Comparison of ENCODE assay signal across 9 mouse cellular contexts in the genomic region with DNA sequence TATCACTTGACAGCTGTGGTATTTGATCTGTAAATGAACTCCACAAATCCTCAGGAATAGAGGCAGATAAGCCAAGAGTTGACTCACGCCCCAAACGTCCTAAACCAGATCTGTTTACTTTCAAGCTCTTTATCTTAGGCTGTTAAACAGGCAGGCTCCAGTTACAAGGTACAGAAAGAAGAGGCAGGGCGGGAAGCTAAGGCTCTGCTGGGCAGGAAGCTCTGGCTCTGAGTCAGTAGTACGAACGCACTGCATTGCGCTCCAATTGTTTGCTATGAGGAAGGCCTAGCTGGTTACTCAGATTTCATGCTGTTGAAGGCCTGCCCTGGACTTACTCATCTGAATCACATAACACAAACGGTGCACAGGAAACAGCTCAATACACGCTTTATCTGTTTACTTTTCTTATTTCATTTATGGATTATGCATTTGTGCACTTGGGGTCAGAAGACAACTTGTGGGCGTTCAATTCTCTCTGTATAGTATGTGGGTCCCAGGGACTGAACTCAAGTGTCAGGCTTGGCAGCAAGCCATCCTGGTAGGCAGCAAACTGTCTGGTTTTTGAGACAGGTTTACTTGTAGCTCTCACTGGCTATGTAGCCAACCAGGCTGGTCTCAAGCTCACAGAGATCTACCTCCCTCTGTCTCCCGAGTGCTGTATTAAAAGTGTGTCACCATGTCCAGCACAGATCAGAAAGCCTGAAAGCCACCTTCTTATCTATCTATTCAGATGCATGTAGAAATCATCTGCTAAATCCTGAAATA. TPM values are rescaled to one million over a fixed set of nuclear protein-coding genes. Genes with fewer than 3 reads are reported as not detected.
DNase-seq lines count a peak whose midpoint lies in the region; ATAC-seq lines count a peak whose summit lies in the region.
"Had no signal": no experiment of that assay in that cellular context is flagged by ENCODE, and none has a peak within 500 bp of the region (broad histone marks: within the 10 kb centered on the region; RNA-seq: fewer than 3 reads in every experiment).

No protein-coding gene starts in this region.

- 5% methylated on average over 10 of the region's 10 CpGs for WGBS in heart, embryonic 12.5 days
- 31% methylated on average over 10 of the region's 10 CpGs for WGBS in liver, embryonic 16.5 days (ENCODE audit: insufficient replicate concordance)
- WGBS in midbrain, embryonic 15.5 days: 75% methylated on average over 10 of the region's 10 CpGs
- WGBS in forebrain, embryonic 12.5 days: 75% methylated on average over 10 of the region's 10 CpGs

- DNase-seq in 3134 (ENCODE audit: extremely low read depth, insufficient read length, low spot score) (peak; percentile 60), NIH3T3 (ENCODE audit: low read depth) (peak; percentile 88)
- DNase-seq in cerebellum, postnatal 4 days (ENCODE audit: low spot score in 2 of 2): no peak
- DNase-seq in left cerebral cortex, postnatal 10 days (ENCODE audit: extremely low spot score in 1 of 2, low spot score in 2 of 2): no peak

- peak; percentile 76 for ATAC-seq in heart, embryonic 12.5 days (ENCODE audit: insufficient number of reproducible peaks, low FRiP score)
- ATAC-seq in liver, embryonic 16.5 days (ENCODE audit: low read depth): peak; percentile 75
- no peak for ATAC-seq in midbrain, embryonic 15.5 days (replicated peaks)
- no peak for ATAC-seq in forebrain, embryonic 12.5 days (ENCODE audit: low FRiP score)

- H3K9ac ChIP-seq in heart, embryonic 12.5 days: peak overlapping the region; percentile 41
- H3K9ac ChIP-seq in liver, embryonic 16.5 days (ENCODE audit: low read depth, low read length): no peak overlapping the region
- H3K9ac ChIP-seq in midbrain, embryonic 15.5 days: no peak overlapping the region
- H3K9ac ChIP-seq in forebrain, embryonic 12.5 days: no peak overlapping the region

- peak overlapping the region; percentile 98 for H3K27ac ChIP-seq in heart, embryonic 12.5 days (ENCODE audit: poor library complexity, severe bottlenecking)
- H3K27ac ChIP-seq in liver, embryonic 16.5 days (ENCODE audit: low read length): peak overlapping the region; percentile 1
- H3K27ac ChIP-seq in midbrain, embryonic 15.5 days: no peak overlapping the region
- H3K27ac ChIP-seq in forebrain, embryonic 12.5 days: no peak overlapping the region

- no peak overlapping the region for H3K4me3 ChIP-seq in heart, embryonic 12.5 days
- H3K4me3 ChIP-seq in liver, embryonic 16.5 days (ENCODE audit: low read depth, low read length): no peak overlapping the region
- H3K4me3 ChIP-seq in midbrain, embryonic 15.5 days: no peak overlapping the region
- no peak overlapping the region for H3K4me3 ChIP-seq in forebrain, embryonic 12.5 days (replicated peaks)

- peaks cover 11% of the 10 kb centered on the region for H3K36me3 ChIP-seq in heart, embryonic 12.5 days
- H3K36me3 ChIP-seq in liver, embryonic 16.5 days (ENCODE audit: control insufficient read depth, insufficient read depth): peaks cover 4% of the 10 kb centered on the region
- H3K36me3 ChIP-seq in midbrain, embryonic 15.5 days (replicated peaks): peaks cover 10% of the 10 kb centered on the region; the same call in 1 of the 2 replicates
- peaks cover 38% of the 10 kb centered on the region for H3K36me3 ChIP-seq in forebrain, embryonic 12.5 days (replicated peaks)

- H3K4me2 ChIP-seq in heart, embryonic 12.5 days: peak overlapping the region; percentile 20; the same call in 1 of the 2 replicates
- no peak overlapping the region for H3K4me2 ChIP-seq in liver, embryonic 16.5 days (ENCODE audit: low read depth, low read length)
- no peak overlapping the region for H3K4me2 ChIP-seq in midbrain, embryonic 15.5 days
- no peak overlapping the region for H3K4me2 ChIP-seq in forebrain, embryonic 12.5 days

- no peaks in the 10 kb centered on the region for H3K9me3 ChIP-seq in heart, embryonic 12.5 days (replicated peaks)
- H3K9me3 ChIP-seq in liver, embryonic 16.5 days (replicated peaks; ENCODE audit: control insufficient read depth, low read length): no peaks in the 10 kb centered on the region
- H3K9me3 ChIP-seq in midbrain, embryonic 15.5 days: no peaks in the 10 kb centered on the region
- H3K9me3 ChIP-seq in forebrain, embryonic 12.5 days: no peaks in the 10 kb centered on the region

- no peaks in the 10 kb centered on the region for H3K27me3 ChIP-seq in heart, embryonic 12.5 days (replicated peaks)
- H3K27me3 ChIP-seq in liver, embryonic 16.5 days (ENCODE audit: control insufficient read depth, insufficient read depth, low read depth, low read length): no peaks in the 10 kb centered on the region
- H3K27me3 ChIP-seq in midbrain, embryonic 15.5 days (replicated peaks): no peaks in the 10 kb centered on the region
- H3K27me3 ChIP-seq in forebrain, embryonic 12.5 days: no peaks in the 10 kb centered on the region

- peaks cover 70% of the 10 kb centered on the region for H3K4me1 ChIP-seq in heart, embryonic 12.5 days (replicated peaks)
- H3K4me1 ChIP-seq in liver, embryonic 16.5 days (ENCODE audit: control insufficient read depth, low read depth, low read length): peaks cover 9% of the 10 kb centered on the region
- no peaks in the 10 kb centered on the region for H3K4me1 ChIP-seq in midbrain, embryonic 15.5 days
- no peaks in the 10 kb centered on the region for H3K4me1 ChIP-seq in forebrain, embryonic 12.5 days

- intact Hi-C loops in left cerebral cortex, postnatal 10 days (cut with DNase I): no loop called here

RNA-seq across cellular contexts. Expression of gene Miga1, which starts 31.5 kb away (rescaled TPM):
- 18.0 and 18.8 TPM in 2 replicates for polyA plus RNA-seq in heart, embryonic 12.5 days (2016; fragmentation: Nextera tagmentation; extraction: Ambion mirVana)
- polyA plus RNA-seq in liver, embryonic 16.5 days (2015; fragmentation: Nextera tagmentation; extraction: Ambion mirVana): 3.8 and 4.3 TPM in 2 replicates
- 19.1 and 21.7 TPM in 2 replicates for polyA plus RNA-seq in midbrain, embryonic 15.5 days (2015; fragmentation: Nextera tagmentation; extraction: Ambion mirVana)
- total RNA-seq in left cerebral cortex, postnatal 10 days (2021): 10 to 100 TPM; 84.3 to 91.9 TPM
- polyA plus RNA-seq in forebrain, embryonic 12.5 days (2016; fragmentation: Nextera tagmentation; extraction: Ambion mirVana): 25.5 and 27.9 TPM in 2 replicates

RNA-seq across cellular contexts. Expression of gene Usp33, which starts 37.6 kb away (rescaled TPM):
- 37.7 and 38.1 TPM in 2 replicates for polyA plus RNA-seq in heart, embryonic 12.5 days (2016; fragmentation: Nextera tagmentation; extraction: Ambion mirVana)
- 20.2 and 22.0 TPM in 2 replicates for polyA plus RNA-seq in liver, embryonic 16.5 days (2015; fragmentation: Nextera tagmentation; extraction: Ambion mirVana)
- polyA plus RNA-seq in midbrain, embryonic 15.5 days (2015; fragmentation: Nextera tagmentation; extraction: Ambion mirVana): 89.2 and 92.8 TPM in 2 replicates
- 100 to 1,000 TPM; 116 to 117 TPM for total RNA-seq in left cerebral cortex, postnatal 10 days (2021)
- 67.4 and 72.9 TPM in 2 replicates for polyA plus RNA-seq in forebrain, embryonic 12.5 days (2016; fragmentation: Nextera tagmentation; extraction: Ambion mirVana)

RNA-seq across cellular contexts. Expression of gene Nexn, which starts 42.5 kb away (rescaled TPM):
- 226 and 246 TPM in 2 replicates for polyA plus RNA-seq in heart, embryonic 12.5 days (2016; fragmentation: Nextera tagmentation; extraction: Ambion mirVana)
- polyA plus RNA-seq in liver, embryonic 16.5 days (2015; fragmentation: Nextera tagmentation; extraction: Ambion mirVana): 1.3 and 1.9 TPM in 2 replicates
- polyA plus RNA-seq in midbrain, embryonic 15.5 days (2015; fragmentation: Nextera tagmentation; extraction: Ambion mirVana): 0.88 and 2.2 TPM in 2 replicates
- 1 to 10 TPM; 2.8 to 3.8 TPM for total RNA-seq in left cerebral cortex, postnatal 10 days (2021)
- 3.4 and 6.3 TPM in 2 replicates for polyA plus RNA-seq in forebrain, embryonic 12.5 days (2016; fragmentation: Nextera tagmentation; extraction: Ambion mirVana)
- total RNA-seq: megakaryocyte, adult 5-6 weeks had no signal

Comparison
In these comparisons a context has a peak if more than half of its experiments do, and no peak if none do; other contexts are left out.
1. DNase-seq: peak in 3134 (single experiment) and NIH3T3 (single experiment); none in cerebellum, postnatal 4 days (0 of 2) and left cerebral cortex, postnatal 10 days (0 of 2).
2. ATAC-seq: peak in heart, embryonic 12.5 days (single experiment) and liver, embryonic 16.5 days (single experiment); none in midbrain, embryonic 15.5 days (single experiment) and forebrain, embryonic 12.5 days (single experiment).
3. H3K27ac ChIP-seq: peak in heart, embryonic 12.5 days (single experiment) and liver, embryonic 16.5 days (single experiment); none in midbrain, embryonic 15.5 days (single experiment) and forebrain, embryonic 12.5 days (single experiment).
4. RNA of gene Nexn, which starts 42.5 kb away (polyA plus RNA-seq): 226 to 246 TPM in heart, embryonic 12.5 days; 3.4 to 6.3 TPM in forebrain, embryonic 12.5 days, 1.3 to 1.9 TPM in liver, embryonic 16.5 days and 0.88 to 2.2 TPM in midbrain, embryonic 15.5 days; every median in the first group is over 10 times any median in the second.